Mouse (Mus musculus) adrenal gland, postnatal 14 days (tissue): Measurements from ENCODE around the gene Olfr1417. TPM values are rescaled to one million over a fixed set of nuclear protein-coding genes. Genes with fewer than 3 reads are reported as not detected.

Experiments used
- DNase-seq: peaks from one replicate; pipeline ENCODE4 v3.0.0; 2021; ENCODE audit warnings: mixed read lengths
- total RNA-seq: library from RNA; stranded (reverse); gene quantifications from 2 replicates; pipeline ENCODE4 v1.2.3, GENCODE M21; 2021

The Olfr1417 gene
- total RNA-seq, 1 experiment from 2014 or later, result not detected

DNA sequence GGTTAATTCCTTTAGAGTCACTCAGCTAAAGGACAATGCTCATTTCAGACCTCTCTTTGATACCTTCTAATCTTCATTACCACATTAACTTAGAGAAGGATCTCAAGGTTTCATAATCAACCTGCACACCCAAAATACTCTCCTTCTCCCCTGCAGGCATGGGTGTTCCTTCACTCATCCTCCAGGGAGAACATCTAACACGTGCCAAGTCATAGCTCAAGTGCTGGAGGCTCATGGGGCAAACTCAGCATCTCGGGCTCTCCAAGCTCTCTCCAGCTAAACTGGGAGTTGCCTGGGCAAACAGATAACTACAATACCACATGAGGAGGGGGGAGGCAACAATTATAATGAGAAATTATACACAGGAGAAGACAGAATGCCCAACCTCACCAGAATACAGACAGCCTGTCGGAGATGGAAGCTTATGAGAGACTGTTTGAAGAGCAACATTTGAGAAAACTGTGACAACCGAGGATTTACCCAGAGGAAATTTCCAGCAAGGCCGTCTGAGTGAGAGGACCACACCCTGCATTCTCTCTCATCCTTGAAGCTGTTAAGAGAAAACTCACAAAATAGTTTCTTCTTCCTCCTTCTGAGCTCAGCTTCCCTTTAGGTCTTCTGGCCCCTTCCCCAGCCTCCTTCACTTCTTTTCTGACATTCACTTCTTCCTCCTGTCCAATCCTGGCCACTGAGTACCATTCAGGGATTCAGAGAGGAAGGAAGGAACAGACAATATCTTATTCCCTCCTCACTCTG, 28.8 kb downstream of the Olfr1417 start:
- DNase-seq, result no peak

DNA sequence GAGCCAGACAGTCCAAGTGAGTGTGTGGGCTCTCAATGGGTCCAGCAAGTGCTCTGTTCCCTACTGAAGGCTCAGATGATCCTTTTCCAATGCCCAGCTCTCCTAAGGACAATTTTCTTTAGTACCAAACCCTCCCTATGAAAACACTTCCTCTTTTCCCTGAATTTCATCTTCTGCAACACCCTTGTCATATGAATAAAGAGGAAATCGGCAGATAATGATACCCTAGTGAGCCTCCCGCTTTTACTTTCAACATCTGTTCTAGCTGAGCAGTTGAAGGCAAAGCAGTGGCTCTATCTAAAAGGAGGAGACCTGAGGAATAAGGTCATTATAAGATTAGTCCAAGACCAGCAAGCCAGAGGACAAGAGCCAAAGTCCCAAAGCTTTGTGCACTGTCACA, 30.6 kb downstream of the Olfr1417 start:
- DNase-seq, result no peak

DNA sequence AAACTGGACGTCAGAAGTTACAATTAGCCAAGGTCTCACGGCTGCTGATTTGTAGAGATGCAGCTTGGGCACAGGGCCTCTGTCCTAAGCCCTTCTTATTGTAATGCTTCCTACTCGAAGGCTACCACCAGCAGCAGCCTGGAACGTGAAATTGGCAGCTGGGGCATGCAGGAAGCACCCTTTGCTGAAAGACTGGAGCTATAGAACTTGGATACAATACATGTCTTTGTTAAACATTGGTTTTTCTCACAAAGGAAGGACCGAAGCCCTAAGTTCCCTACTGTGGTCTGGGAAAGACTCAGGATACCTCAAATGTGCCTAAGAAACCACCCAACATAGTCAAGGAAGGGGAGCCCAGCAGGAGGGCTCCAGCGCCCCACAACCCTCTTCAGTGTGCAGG, 31.2 kb downstream of the Olfr1417 start:
- no peak for DNase-seq

DNA sequence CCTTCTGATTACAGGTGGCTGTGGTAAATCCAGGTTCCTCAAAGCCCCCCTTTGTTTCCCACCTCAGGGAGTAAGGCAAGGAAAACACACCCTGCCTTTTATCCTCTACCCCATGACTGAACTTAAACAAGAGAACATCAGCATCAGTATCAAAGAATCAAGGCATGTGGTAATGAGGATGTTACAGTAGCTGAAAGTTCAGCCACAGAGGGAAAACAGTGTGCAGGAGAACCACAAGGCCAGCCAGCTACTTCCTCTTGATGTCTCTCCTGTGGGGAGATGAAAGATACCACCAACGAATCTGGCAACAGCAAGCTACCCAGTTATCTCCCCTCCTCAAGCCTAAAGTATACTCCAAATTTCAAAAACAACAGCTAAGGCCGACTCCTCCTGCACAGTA, 31.8 kb downstream of the Olfr1417 start:
- DNase-seq, result no peak

DNA sequence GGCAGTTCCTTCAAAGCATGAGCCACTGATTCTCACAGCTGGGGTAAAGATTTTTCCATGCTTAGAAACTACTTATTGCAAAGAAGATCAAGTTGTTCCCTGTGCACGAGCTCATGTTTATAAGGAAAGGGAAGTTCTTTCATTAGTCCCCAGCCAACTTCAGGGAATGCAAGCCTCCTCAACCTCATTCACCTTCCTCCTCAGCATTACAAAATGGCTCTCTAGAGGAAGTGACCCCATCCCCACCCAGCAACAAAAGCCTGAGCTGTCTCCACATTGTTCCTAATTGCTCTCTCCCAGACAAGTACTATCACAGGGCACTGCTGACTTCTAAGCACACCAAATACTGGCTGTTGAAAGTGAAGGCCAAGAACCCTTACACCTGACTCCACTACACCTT, 34.6 kb downstream of the Olfr1417 start:
- no peak for DNase-seq

DNA sequence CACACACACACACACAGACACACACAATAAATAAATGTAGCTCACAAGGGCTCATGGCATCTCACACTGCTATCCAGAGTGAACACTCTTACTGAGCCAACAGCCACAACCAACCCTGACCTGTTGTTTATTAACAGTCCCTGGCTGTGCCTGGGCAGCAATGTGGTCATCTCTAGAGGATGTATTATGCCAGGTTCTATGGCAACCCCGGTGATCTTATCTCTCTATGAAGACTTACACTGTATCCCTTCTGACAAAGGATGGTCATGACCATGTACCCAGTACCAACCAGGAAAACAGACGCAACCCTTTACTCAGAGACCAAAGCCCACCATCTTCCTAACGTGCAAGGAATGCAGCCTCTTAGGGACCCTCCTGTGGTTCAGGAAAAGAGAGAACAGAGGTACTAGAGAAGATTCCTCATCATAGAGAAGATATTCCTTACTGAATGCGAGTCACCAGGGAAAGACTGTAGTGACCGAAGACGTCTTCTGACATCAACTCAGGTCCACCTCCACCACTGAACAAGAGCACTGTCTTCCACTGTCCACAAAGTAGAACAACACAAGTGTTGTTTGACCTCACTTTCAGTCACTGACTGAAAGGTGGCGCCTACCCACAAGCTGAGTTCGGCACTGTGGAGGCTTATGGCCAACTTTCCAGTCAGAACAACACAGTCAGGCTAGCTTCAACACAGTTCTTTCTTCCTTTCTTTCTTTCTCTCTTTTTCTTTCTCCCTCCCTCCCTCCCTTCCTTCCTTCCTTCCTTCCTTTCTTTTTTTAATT, 38.3 kb downstream of the Olfr1417 start:
- DNase-seq, result no peak

DNA sequence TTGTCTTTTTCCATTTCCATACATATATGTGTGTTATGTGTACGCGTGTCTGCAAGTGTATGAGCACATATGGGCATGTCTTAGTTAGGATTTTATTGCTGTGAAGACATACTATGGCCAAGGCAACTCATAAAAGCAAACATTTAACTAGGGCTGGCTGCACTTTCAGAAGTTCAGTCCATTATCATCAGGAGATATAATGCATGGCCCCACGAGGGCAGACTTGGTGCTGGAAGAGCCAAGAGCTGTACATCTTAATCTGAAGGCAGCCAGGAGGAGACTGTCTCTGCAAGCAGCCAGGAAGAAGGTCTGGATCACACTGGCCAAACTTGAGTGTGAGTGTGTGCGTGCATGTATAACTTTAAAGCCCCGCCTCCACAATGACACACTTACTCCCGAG, 44.6 kb downstream of the Olfr1417 start:
- no peak for DNase-seq

DNA sequence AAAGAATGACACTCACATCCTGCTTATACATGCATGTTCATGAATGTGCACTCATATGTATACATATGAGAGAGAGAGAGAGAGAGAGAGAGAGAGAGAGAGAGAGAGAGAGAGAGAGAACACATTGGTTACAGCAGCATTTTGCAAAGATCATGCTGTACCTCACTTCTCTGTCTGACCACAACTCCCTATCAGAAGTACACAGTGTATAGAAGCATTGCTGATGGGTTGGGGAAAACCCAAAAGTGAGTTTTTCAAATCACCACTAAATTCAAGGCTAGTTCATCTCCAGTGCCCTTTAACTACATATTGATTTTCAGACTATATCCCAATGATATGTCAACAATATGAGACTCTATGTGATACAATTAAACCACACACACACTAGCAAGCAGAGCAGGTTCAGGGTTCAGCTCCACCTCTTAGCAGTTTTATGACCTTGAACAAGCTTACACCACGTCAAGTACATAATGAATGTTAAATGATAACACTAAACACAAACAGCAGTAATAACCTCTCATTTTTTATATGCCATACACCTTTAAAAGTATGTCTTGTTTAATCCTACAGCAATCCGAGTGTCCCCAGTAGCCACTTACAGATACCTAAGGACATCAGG, 45.2 kb downstream of the Olfr1417 start:
- DNase-seq, result no peak

DNA sequence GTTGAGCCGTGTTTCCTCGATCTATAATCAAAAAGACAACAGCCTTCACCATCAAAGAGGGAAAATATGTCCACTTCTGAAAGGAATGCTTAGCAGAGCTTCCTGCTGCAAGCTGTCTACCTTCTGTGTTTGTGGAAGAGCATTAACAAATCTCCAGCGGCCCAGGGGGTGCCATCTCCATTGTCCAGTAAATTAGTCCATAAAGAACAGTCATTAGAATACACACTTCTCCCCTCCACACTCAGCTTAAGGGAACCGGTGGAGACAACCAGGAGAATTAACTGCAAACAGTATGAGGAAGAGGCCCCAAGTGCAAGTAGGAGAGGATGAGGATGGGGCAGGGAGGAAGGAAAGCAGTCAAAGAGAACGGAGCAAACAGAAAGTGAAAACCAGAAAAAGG, 47.2 kb downstream of the Olfr1417 start:
- DNase-seq, result no peak

DNA sequence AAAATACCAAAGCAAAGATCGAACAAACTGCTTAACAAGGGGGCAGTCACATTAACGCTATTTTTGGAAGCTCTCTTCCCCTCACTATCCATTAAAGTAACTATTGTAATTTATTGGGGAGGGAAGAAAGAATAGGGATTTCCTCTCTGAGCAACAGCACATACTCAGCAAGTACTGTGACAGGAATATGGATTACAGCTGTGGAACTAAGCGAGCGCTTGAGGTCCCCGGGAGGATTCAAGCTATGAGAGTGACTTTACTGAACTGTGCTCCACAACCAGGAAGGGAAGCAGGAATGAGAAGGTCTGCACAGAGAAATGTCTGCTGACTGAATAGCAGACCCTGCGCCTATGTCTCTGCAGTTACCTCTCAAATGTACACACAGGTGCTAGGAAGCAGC, 50.1 kb downstream of the Olfr1417 start:
- no peak for DNase-seq

DNA sequence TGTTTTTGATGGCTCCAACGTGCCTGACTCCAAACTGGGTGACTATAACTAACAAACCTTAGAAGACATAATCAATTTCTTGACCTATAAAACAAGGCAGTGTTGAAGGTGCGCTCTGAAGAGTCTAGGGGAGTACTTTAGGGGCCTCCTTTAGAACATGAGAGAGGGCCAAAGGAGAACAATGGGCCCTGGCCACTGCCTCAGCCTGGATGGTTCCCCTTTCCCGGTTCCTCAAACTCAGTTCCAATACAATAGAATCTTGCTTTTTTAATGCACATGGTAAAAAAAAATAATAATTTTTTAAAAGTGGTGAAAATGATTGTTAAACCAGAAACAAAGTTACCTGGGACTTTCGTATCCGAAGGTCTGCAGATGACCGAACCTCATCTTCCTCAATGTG, 51.2 kb downstream of the Olfr1417 start:
- no peak for DNase-seq

DNA sequence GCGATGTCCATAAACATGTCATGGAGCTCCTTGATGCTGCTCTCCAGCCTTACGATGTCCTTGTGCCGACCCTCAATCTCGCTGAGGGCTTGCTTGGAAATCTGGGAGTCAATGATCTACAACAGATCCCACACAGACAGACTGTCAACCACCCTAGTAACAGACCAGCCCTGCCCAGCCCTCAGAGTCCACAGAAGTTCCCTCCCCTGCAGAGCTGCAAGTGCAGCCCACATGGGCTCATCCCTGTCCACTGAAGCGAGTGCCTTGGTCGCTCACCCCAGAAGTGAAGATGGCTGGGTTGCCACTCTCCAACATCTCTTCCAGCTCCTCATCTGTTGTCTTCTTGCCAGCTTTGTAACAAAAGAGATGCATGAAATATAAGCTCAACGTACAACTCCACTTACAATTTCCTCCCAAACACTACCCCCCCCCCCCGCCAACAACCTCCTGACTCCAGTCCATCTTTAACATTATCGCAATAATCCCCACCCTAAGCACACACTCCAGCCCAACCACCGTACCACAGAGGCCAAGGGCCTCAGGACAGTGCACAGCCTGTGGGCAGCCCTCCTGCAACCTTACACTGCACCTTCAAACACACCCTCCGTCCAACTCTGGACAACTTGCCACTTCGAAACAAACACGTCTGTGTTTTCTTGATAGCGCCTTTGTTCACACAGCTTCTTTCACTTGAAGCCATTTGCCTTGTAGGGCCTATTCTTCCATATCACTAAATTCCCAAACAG, 53.4 kb downstream of the Olfr1417 start:
- no peak for DNase-seq

DNA sequence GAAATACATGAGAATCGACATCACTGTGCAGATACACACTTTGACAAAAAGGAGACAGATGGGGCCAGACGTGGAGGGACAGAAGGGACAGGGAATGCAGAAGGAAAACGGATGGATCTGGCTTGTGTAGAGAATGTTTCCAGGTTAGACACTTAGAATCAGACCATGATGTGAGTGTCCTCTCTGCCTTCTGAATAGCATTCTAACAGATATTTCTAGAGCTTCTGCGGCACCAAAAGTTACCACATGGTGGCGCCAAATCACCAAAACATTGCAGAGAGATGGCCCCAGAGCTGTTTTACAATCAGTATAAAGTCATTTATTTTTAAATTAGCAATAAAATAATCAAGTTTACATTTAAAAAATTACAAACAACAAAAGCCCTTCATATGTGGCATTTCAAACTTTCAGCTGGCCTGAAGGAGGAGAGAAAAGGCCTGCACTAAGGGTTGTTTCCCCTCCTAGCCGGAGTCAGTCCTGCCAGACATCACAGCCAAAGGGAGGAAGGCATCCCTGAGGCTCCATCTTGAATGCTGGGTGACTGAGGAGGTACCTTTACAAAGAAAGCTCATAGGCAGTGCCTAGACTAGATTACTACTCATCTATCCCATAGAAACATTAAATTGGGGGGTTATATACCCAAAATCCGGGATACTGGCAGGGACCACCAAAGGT, 61.7 kb downstream of the Olfr1417 start:
- peak; percentile 77 for DNase-seq

Other genes starting within 250 kb of the Olfr1417 start
- gene Ms4a6d, start 234.4 kb downstream of the Olfr1417 start, total RNA-seq, result 2.1 and 2.7 TPM in 2 replicates
- gene Ms4a2, start 215.5 kb downstream of the Olfr1417 start, total RNA-seq, result not detected in 2 replicates
- gene Ms4a3, start 198.4 kb downstream of the Olfr1417 start, total RNA-seq, result not detected in 2 replicates
- not detected in 2 replicates for gene Oosp2, start 178.7 kb downstream of the Olfr1417 start, total RNA-seq
- gene Oosp1, start 148.1 kb downstream of the Olfr1417 start, total RNA-seq, result 1.7 and 1.9 TPM in 2 replicates
- not detected in 2 replicates for gene Oosp3, start 142.2 kb downstream of the Olfr1417 start, total RNA-seq
- not detected in 2 replicates for gene Gif, start 91.7 kb downstream of the Olfr1417 start, total RNA-seq
- gene Mrpl16, start 68.8 kb downstream of the Olfr1417 start, total RNA-seq, result 76.5 and 79.8 TPM in 2 replicates
- 8.0 and 10.1 TPM in 2 replicates for gene Stx3, start 19.8 kb downstream of the Olfr1417 start, total RNA-seq
- not detected in 2 replicates for gene Olfr1418, start 21.8 kb upstream of the Olfr1417 start, total RNA-seq
- gene Olfr1419, start 35.9 kb upstream of the Olfr1417 start, total RNA-seq, result not detected in 2 replicates
- gene Olfr1420, start 47.3 kb upstream of the Olfr1417 start, total RNA-seq, result not detected in 2 replicates
- 30.2 and 31.7 TPM in 2 replicates for gene Patl1, start 73.2 kb upstream of the Olfr1417 start, total RNA-seq
- 63.9 and 65.6 TPM in 2 replicates for gene Osbp, start 126.7 kb upstream of the Olfr1417 start, total RNA-seq
- gene Olfr1423, start 202.1 kb upstream of the Olfr1417 start, total RNA-seq, result not detected in 2 replicates
- not detected in 2 replicates for gene Olfr1424, start 223.5 kb upstream of the Olfr1417 start, total RNA-seq
- not detected in 2 replicates for gene Olfr1425, start 238.5 kb upstream of the Olfr1417 start, total RNA-seq